Mouse (Mus musculus): ENCODE data around the gene Arhgap22. TPM values are rescaled to one million over a fixed set of nuclear protein-coding genes. Genes with fewer than 3 reads are reported as not detected.

Arhgap22 gene
- total RNA-seq, 2 experiments from 2014 or later = 7.5 to 8.4 TPM

Other genes starting within 250 kb of the Arhgap22 start
- under 1 TPM; 0.23 to 0.59 TPM for gene Lrrc18, start 222.6 kb upstream of the Arhgap22 start, total RNA-seq (2021)
- gene Wdfy4, start 28.5 kb upstream of the Arhgap22 start, total RNA-seq (2021) = 1 to 10 TPM; 2.2 to 3.2 TPM
- 10 to 100 TPM; 84.8 to 91.9 TPM for gene Mapk8, start 233.1 kb downstream of the Arhgap22 start, total RNA-seq (2021)

Data from layer of hippocampus, postnatal 25 days (tissue).